ENCODE assay signal across 12 mouse cellular contexts in genomic region chr1:45430520-45430919, GRCm38 (mm10).
DNase-seq lines count a peak whose midpoint lies in the region; ATAC-seq and TF ChIP-seq lines count a peak whose summit lies in the region.
"Had no signal": no experiment of that assay in that cellular context is flagged by ENCODE, and none has a peak within 500 bp of the region (broad histone marks: within the 10 kb centered on the region; RNA-seq: fewer than 3 reads in every experiment).

No protein-coding gene starts in this region.

- peaks cover 26% of the 10 kb centered on the region for H3K36me3 ChIP-seq in heart, embryonic 12.5 days
- H3K36me3 ChIP-seq in lung, postnatal 0 days (ENCODE audit: insufficient read depth, low read length) = no peaks in the 10 kb centered on the region

- no peaks in the 10 kb centered on the region for H3K9me3 ChIP-seq in heart, embryonic 12.5 days (replicated peaks)
- H3K9me3 ChIP-seq in lung, postnatal 0 days (ENCODE audit: low read length) = no peaks in the 10 kb centered on the region
- H3K9me3 ChIP-seq: forebrain, embryonic 13.5 days had no signal

- no peak for TF ChIP-seq EP300 in lung, postnatal 0 days (IDR thresholded peaks at IDR 0.05)

- no peak for TF ChIP-seq CTCF in lung, postnatal 0 days (IDR thresholded peaks at IDR 0.05)

- no peak overlapping the region for H3K4me3 ChIP-seq in heart, embryonic 12.5 days
- no peak overlapping the region for H3K4me3 ChIP-seq in lung, postnatal 0 days (ENCODE audit: low read depth, low read length)
- H3K4me3 ChIP-seq: forebrain, embryonic 13.5 days had no signal

- DNase-seq in heart, adult 11 months = peak; percentile 96
- peak; percentile 70 for DNase-seq in NIH3T3 (ENCODE audit: low read depth)
- peak; percentile 42 to 71 for DNase-seq in gastrocnemius, postnatal 36 days
- DNase-seq in lung, postnatal 0 days (ENCODE audit: low spot score) = peak; percentile 36
- DNase-seq in layer of hippocampus, adult 18-20 months (ENCODE audit: low spot score in 2 of 2) = no peak
- DNase-seq in cerebellum, adult 11-12 months = no peak

- H3K27ac ChIP-seq in heart, embryonic 12.5 days (ENCODE audit: poor library complexity, severe bottlenecking) = no peak overlapping the region
- no peak overlapping the region for H3K27ac ChIP-seq in lung, postnatal 0 days (ENCODE audit: low read length)
- H3K27ac ChIP-seq: forebrain, embryonic 13.5 days; macrophage had no signal

- no peaks in the 10 kb centered on the region for H3K27me3 ChIP-seq in heart, embryonic 12.5 days (replicated peaks)
- no peaks in the 10 kb centered on the region for H3K27me3 ChIP-seq in lung, postnatal 0 days (replicated peaks; ENCODE audit: insufficient read depth, low read length)
- H3K27me3 ChIP-seq: CH12.LX; forebrain, embryonic 13.5 days had no signal

- ATAC-seq in heart, embryonic 12.5 days (ENCODE audit: insufficient number of reproducible peaks, low FRiP score) = no peak
- no peak for ATAC-seq in lung, postnatal 0 days
- no peak for ATAC-seq in erythroblast, adult 5-6 weeks (replicated peaks; ENCODE audit: low FRiP score, poor library complexity, severe bottlenecking)
- ATAC-seq: forebrain, embryonic 13.5 days; inflammation-experienced regulatory T-cells, adult 6 months had no signal

- H3K9ac ChIP-seq in heart, embryonic 12.5 days = no peak overlapping the region
- no peak overlapping the region for H3K9ac ChIP-seq in lung, postnatal 0 days (replicated peaks; ENCODE audit: low read depth)
- H3K9ac ChIP-seq: forebrain, embryonic 13.5 days had no signal

- H3K4me1 ChIP-seq in heart, embryonic 12.5 days (replicated peaks) = no peaks in the 10 kb centered on the region
- no peaks in the 10 kb centered on the region for H3K4me1 ChIP-seq in lung, postnatal 0 days (ENCODE audit: insufficient read depth, low read depth, low read length)
- H3K4me1 ChIP-seq: forebrain, embryonic 13.5 days had no signal

- H3K4me2 ChIP-seq in heart, embryonic 12.5 days = no peak overlapping the region
- H3K4me2 ChIP-seq in lung, postnatal 0 days (replicated peaks; ENCODE audit: low read depth, low read length) = no peak overlapping the region
- H3K4me2 ChIP-seq: forebrain, embryonic 13.5 days had no signal

- intact Hi-C loops in gastrocnemius, postnatal 36 days (cut with DNase I) = loop anchor here (5.0 kb wide), 1 partner anchor 337 kb away; no protein-coding TSS in a partner anchor

- WGBS in heart, embryonic 12.5 days = 69% methylated on average over 4 of the region's 4 CpGs
- WGBS in lung, postnatal 0 days = 64% methylated on average over 4 of the region's 4 CpGs

Comparison
In these comparisons a context has a peak if more than half of its experiments do, and no peak if none do; other contexts are left out.
1. DNase-seq: peak in heart, adult 11 months (single experiment), NIH3T3 (single experiment), gastrocnemius, postnatal 36 days (2 of 2) and lung, postnatal 0 days (single experiment); none in layer of hippocampus, adult 18-20 months (0 of 2) and cerebellum, adult 11-12 months (single experiment).